ENCODE assay signal across 21 mouse cellular contexts in genomic region chr7:112275883-112276282, GRCm38 (mm10). TPM values are rescaled to one million over a fixed set of nuclear protein-coding genes. Genes with fewer than 3 reads are reported as not detected.
DNase-seq lines count a peak whose midpoint lies in the region; ATAC-seq and TF ChIP-seq lines count a peak whose summit lies in the region.
"Had no signal": no experiment of that assay in that cellular context is flagged by ENCODE, and none has a peak within 500 bp of the region (broad histone marks: within the 10 kb centered on the region; RNA-seq: fewer than 3 reads in every experiment).

No protein-coding gene starts in this region.

- 19% methylated on average over 2 of the region's 2 CpGs for WGBS in heart, embryonic 11.5 days (ENCODE audit: insufficient replicate concordance)
- 38% methylated on average over 2 of the region's 2 CpGs for WGBS in hindbrain, embryonic 13.5 days
- WGBS in hindbrain, embryonic 14.5 days: 44% methylated on average over 2 of the region's 2 CpGs
- 28% methylated on average over 2 of the region's 2 CpGs for WGBS in liver, adult 2 months
- 24% methylated on average over 2 of the region's 2 CpGs for WGBS in intestine, embryonic 15.5 days

- no peak for DNase-seq in heart, adult 8-10 months (ENCODE audit: low spot score)
- DNase-seq in hindbrain, embryonic 14.5 days (ENCODE audit: low spot score): no peak
- peak; percentile 48 for DNase-seq in liver, adult 2 months (ENCODE audit: extremely low read depth, low read depth, low spot score)
- no peak for DNase-seq in liver
- DNase-seq: adrenal gland, postnatal 10 days; cerebellum, adult 9-11 months; gastrocnemius, postnatal 36 days; lung, postnatal 10 days; right cerebral cortex, postnatal 14 days had no signal

- peak overlapping the region; percentile 92 for H3K27ac ChIP-seq in heart, embryonic 11.5 days (ENCODE audit: low read depth, low read length)
- H3K27ac ChIP-seq in hindbrain, embryonic 13.5 days: 0 out of 2 replicates have a peak overlapping the region, but pooled peaks have one; percentile 8
- H3K27ac ChIP-seq in hindbrain, embryonic 14.5 days: no peak overlapping the region
- no peak overlapping the region for H3K27ac ChIP-seq in liver, adult 2 months (replicated peaks; ENCODE audit: insufficient read depth, low read depth, low read length)
- peak overlapping the region; percentile 73 for H3K27ac ChIP-seq in intestine, embryonic 15.5 days
- H3K27ac ChIP-seq: hindbrain, embryonic 10.5 days; limb, embryonic 12.5 days; liver, embryonic 14.5 days; midbrain, embryonic 13.5 days had no signal

- no peaks in the 10 kb centered on the region for H3K9me3 ChIP-seq in heart, embryonic 11.5 days (replicated peaks; ENCODE audit: control insufficient read depth, low read length)
- no peaks in the 10 kb centered on the region for H3K9me3 ChIP-seq in hindbrain, embryonic 13.5 days
- H3K9me3 ChIP-seq in hindbrain, embryonic 14.5 days (ENCODE audit: control insufficient read depth, low read length): no peaks in the 10 kb centered on the region
- no peaks in the 10 kb centered on the region for H3K9me3 ChIP-seq in intestine, embryonic 15.5 days
- H3K9me3 ChIP-seq: hindbrain, embryonic 10.5 days; limb, embryonic 12.5 days; midbrain, embryonic 13.5 days had no signal

- no peak overlapping the region for H3K9ac ChIP-seq in heart, embryonic 11.5 days (ENCODE audit: low read depth, low read length)
- H3K9ac ChIP-seq in hindbrain, embryonic 13.5 days: no peak overlapping the region
- H3K9ac ChIP-seq in hindbrain, embryonic 14.5 days: no peak overlapping the region
- no peak overlapping the region for H3K9ac ChIP-seq in liver, adult 2 months (ENCODE audit: low read depth, low read length)
- no peak overlapping the region for H3K9ac ChIP-seq in intestine, embryonic 15.5 days
- H3K9ac ChIP-seq: limb, embryonic 12.5 days; liver, embryonic 14.5 days; midbrain, embryonic 13.5 days had no signal

- TF ChIP-seq POLR2A in liver, adult 2 months (IDR thresholded peaks at IDR 0.05; ENCODE audit: extremely low read depth, insufficient read depth, low read length): no peak

- no peak overlapping the region for H3K4me2 ChIP-seq in heart, embryonic 11.5 days
- H3K4me2 ChIP-seq in hindbrain, embryonic 13.5 days: no peak overlapping the region
- no peak overlapping the region for H3K4me2 ChIP-seq in hindbrain, embryonic 14.5 days (replicated peaks)
- peak overlapping the region; percentile 29 for H3K4me2 ChIP-seq in intestine, embryonic 15.5 days (replicated peaks)
- H3K4me2 ChIP-seq: limb, embryonic 12.5 days; midbrain, embryonic 13.5 days had no signal

- no peaks in the 10 kb centered on the region for H3K27me3 ChIP-seq in heart, embryonic 11.5 days (ENCODE audit: control insufficient read depth, insufficient read depth, low read length)
- no peaks in the 10 kb centered on the region for H3K27me3 ChIP-seq in hindbrain, embryonic 13.5 days
- H3K27me3 ChIP-seq in hindbrain, embryonic 14.5 days (ENCODE audit: control insufficient read depth, insufficient read depth, low read length): no peaks in the 10 kb centered on the region
- no peaks in the 10 kb centered on the region for H3K27me3 ChIP-seq in liver, adult 2 months (ENCODE audit: control insufficient read depth, insufficient read depth, low read length)
- no peaks in the 10 kb centered on the region for H3K27me3 ChIP-seq in intestine, embryonic 15.5 days (replicated peaks)
- H3K27me3 ChIP-seq: limb, embryonic 12.5 days; midbrain, embryonic 13.5 days had no signal

- TF ChIP-seq CTCF in liver, adult 2 months (IDR thresholded peaks at IDR 0.05; ENCODE audit: low read depth, low read length): no peak

- H3K79me2 ChIP-seq in liver, adult 2 months (ENCODE audit: control insufficient read depth, insufficient read depth, low read length): peaks cover 26% of the 10 kb centered on the region; the same call in 1 of the 2 replicates

- H3K4me1 ChIP-seq in heart, embryonic 11.5 days (ENCODE audit: control insufficient read depth, insufficient read depth, low read length): peaks cover 90% of the 10 kb centered on the region
- peaks cover 42% of the 10 kb centered on the region for H3K4me1 ChIP-seq in hindbrain, embryonic 13.5 days (replicated peaks)
- H3K4me1 ChIP-seq in hindbrain, embryonic 14.5 days (replicated peaks; ENCODE audit: control insufficient read depth, insufficient read depth, low read length): peaks cover 16% of the 10 kb centered on the region; the same call in 1 of the 2 replicates
- H3K4me1 ChIP-seq in liver, adult 2 months (ENCODE audit: control insufficient read depth, insufficient read depth, low read length): peaks cover 19% of the 10 kb centered on the region
- H3K4me1 ChIP-seq in intestine, embryonic 15.5 days (replicated peaks): peaks cover 62% of the 10 kb centered on the region

- no peak overlapping the region for H3K4me3 ChIP-seq in heart, embryonic 11.5 days (ENCODE audit: low read depth, low read length)
- H3K4me3 ChIP-seq in hindbrain, embryonic 13.5 days: no peak overlapping the region
- H3K4me3 ChIP-seq in hindbrain, embryonic 14.5 days (replicated peaks; ENCODE audit: low read length): no peak overlapping the region
- H3K4me3 ChIP-seq in liver, adult 2 months (ENCODE audit: insufficient read depth, low read depth, low read length): no peak overlapping the region
- no peak overlapping the region for H3K4me3 ChIP-seq in intestine, embryonic 15.5 days (replicated peaks)
- H3K4me3 ChIP-seq: erythroblast, embryonic 14.5 days; hindbrain, embryonic 10.5 days; limb, embryonic 12.5 days; midbrain, embryonic 13.5 days had no signal

- ATAC-seq in heart, embryonic 11.5 days (replicated peaks; ENCODE audit: insufficient number of reproducible peaks, low FRiP score, low TSS enrichment): no peak
- ATAC-seq in hindbrain, embryonic 13.5 days (ENCODE audit: low FRiP score): no peak
- no peak for ATAC-seq in hindbrain, embryonic 14.5 days (ENCODE audit: low FRiP score)
- peak; percentile 71 for ATAC-seq in intestine, embryonic 15.5 days
- no peak for ATAC-seq in frontal cortex, adult (ENCODE audit: low TSS enrichment)
- ATAC-seq: activated CD4-positive, CD25-positive, alpha-beta regulatory T cell, adult 4 months; forebrain, embryonic 14.5 days; midbrain, embryonic 13.5 days had no signal

- H3K36me3 ChIP-seq in heart, embryonic 11.5 days (ENCODE audit: control insufficient read depth, insufficient read depth, low read length): peaks cover 6% of the 10 kb centered on the region; the same call in 1 of the 2 replicates
- no peaks in the 10 kb centered on the region for H3K36me3 ChIP-seq in hindbrain, embryonic 13.5 days
- H3K36me3 ChIP-seq in hindbrain, embryonic 14.5 days (replicated peaks; ENCODE audit: control insufficient read depth, insufficient read depth): no peaks in the 10 kb centered on the region
- H3K36me3 ChIP-seq in liver, adult 2 months (ENCODE audit: control insufficient read depth, insufficient read depth, low read length): no peaks in the 10 kb centered on the region; the same call in 1 of the 2 replicates
- H3K36me3 ChIP-seq in intestine, embryonic 15.5 days: no peaks in the 10 kb centered on the region
- H3K36me3 ChIP-seq: G1E; hindbrain, embryonic 10.5 days; limb, embryonic 12.5 days; midbrain, embryonic 13.5 days had no signal

RNA-seq across cellular contexts. Expression of gene Mical2, which starts 50.2 kb away (rescaled TPM):
- polyA plus RNA-seq in heart, embryonic 11.5 days (2014; fragmentation: Nextera tagmentation; extraction: Ambion mirVana): 117 and 132 TPM in 2 replicates
- total RNA-seq in heart, adult 8-10 months (2022): 100 to 1,000 TPM in 1 of 4 experiments, 10 to 100 TPM in 3; 82.0 to 100 (median 95.6) TPM
- polyA plus RNA-seq in hindbrain, embryonic 13.5 days (2015; fragmentation: Nextera tagmentation; extraction: Ambion mirVana): 1.5 and 1.9 TPM in 2 replicates
- polyA plus RNA-seq in hindbrain, embryonic 14.5 days (2014; fragmentation: Nextera tagmentation; extraction: Ambion mirVana): 3.8 and 4.0 TPM in 2 replicates
- 4.1 and 4.5 TPM in 2 replicates for total RNA-seq in liver, adult 2 months (2014; rRNA removed)
- polyA plus RNA-seq in liver, adult 2 months (2012; rRNA removed): 6.9 and 7.9 TPM in 2 replicates
- 18.6 and 19.4 TPM in 2 replicates for polyA plus RNA-seq in intestine, embryonic 15.5 days (2015; fragmentation: Nextera tagmentation; extraction: Ambion mirVana)
- polyA plus RNA-seq: erythroblast, embryonic 14.5 days; G1E had no signal

Comparison
In these comparisons a context has a peak if more than half of its experiments do, and no peak if none do; other contexts are left out.
1. H3K27ac ChIP-seq: peak in heart, embryonic 11.5 days (single experiment), hindbrain, embryonic 13.5 days (single experiment) and intestine, embryonic 15.5 days (single experiment); none in hindbrain, embryonic 14.5 days (single experiment) and liver, adult 2 months (single experiment).